Comparison of ENCODE assay signal across 27 mouse cellular contexts in genomic region chr13:49109665-49110064, GRCm38 (mm10). TPM values are rescaled to one million over a fixed set of nuclear protein-coding genes. Genes with fewer than 3 reads are reported as not detected.
"Had no signal": no experiment of that assay in that cellular context is flagged by ENCODE, and none has a peak within 500 bp of the region (broad histone marks: within the 10 kb centered on the region; RNA-seq: fewer than 3 reads in every experiment).

No protein-coding gene starts in this region.

- ATAC-seq: hindbrain, postnatal 0 days; intestine, embryonic 16.5 days had no signal

- H3K27ac ChIP-seq: heart, embryonic 10.5 days; heart, embryonic 13.5 days; heart, embryonic 15.5 days; hindbrain, embryonic 13.5 days; hindbrain, embryonic 15.5 days; hindbrain, postnatal 0 days; kidney, embryonic 15.5 days; kidney, postnatal 0 days; layer of hippocampus, adult 2 months; limb, embryonic 10.5 days; limb, embryonic 12.5 days; liver, embryonic 13.5 days; liver, embryonic 15.5 days had no signal

- H3K4me3 ChIP-seq: heart, embryonic 10.5 days; heart, embryonic 13.5 days; heart, embryonic 15.5 days; hindbrain, embryonic 13.5 days; hindbrain, embryonic 15.5 days; kidney, embryonic 15.5 days; layer of hippocampus, adult 2 months; limb, embryonic 10.5 days; limb, embryonic 12.5 days; liver, embryonic 13.5 days; liver, embryonic 15.5 days had no signal

- H3K9me3 ChIP-seq: heart, embryonic 13.5 days; heart, embryonic 15.5 days; hindbrain, embryonic 13.5 days; hindbrain, embryonic 15.5 days; limb, embryonic 10.5 days; limb, embryonic 12.5 days; liver, embryonic 13.5 days; liver, embryonic 15.5 days had no signal

- H3K27me3 ChIP-seq: heart, embryonic 15.5 days; hindbrain, embryonic 13.5 days; hindbrain, embryonic 15.5 days; kidney, embryonic 15.5 days; limb, embryonic 12.5 days; liver, embryonic 13.5 days; liver, embryonic 15.5 days had no signal

- DNase-seq: gastrocnemius, postnatal 14 days; gastrocnemius, postnatal 36 days; heart, postnatal 14 days; heart, postnatal 36 days; kidney, adult 11 months; kidney, adult 2 months; kidney, adult 9 months; kidney, postnatal 14 days; kidney, postnatal 4 days; layer of hippocampus, postnatal 36 days; liver; liver, embryonic 13.5 days had no signal

- H3K36me3 ChIP-seq: heart, embryonic 10.5 days; heart, embryonic 13.5 days; heart, embryonic 15.5 days; kidney, embryonic 15.5 days; limb, embryonic 10.5 days; limb, embryonic 12.5 days; liver, embryonic 13.5 days; liver, embryonic 15.5 days had no signal

- H3K4me1 ChIP-seq: heart, embryonic 10.5 days; heart, embryonic 13.5 days; heart, embryonic 15.5 days; hindbrain, embryonic 15.5 days; kidney, embryonic 15.5 days; limb, embryonic 10.5 days; liver, embryonic 13.5 days; liver, embryonic 15.5 days had no signal

- H3K4me2 ChIP-seq: heart, embryonic 13.5 days; heart, embryonic 15.5 days; hindbrain, embryonic 13.5 days; hindbrain, embryonic 15.5 days; kidney, embryonic 15.5 days; limb, embryonic 12.5 days; liver, embryonic 11.5 days; liver, embryonic 13.5 days; liver, embryonic 15.5 days had no signal

- H3K9ac ChIP-seq: heart, embryonic 13.5 days; heart, embryonic 15.5 days; hindbrain, embryonic 13.5 days; hindbrain, embryonic 15.5 days; kidney, embryonic 15.5 days; limb, embryonic 12.5 days; liver, embryonic 13.5 days; liver, embryonic 15.5 days had no signal

RNA-seq across cellular contexts. Expression of gene Wnk2, which starts 38.1 kb away (rescaled TPM):
- total RNA-seq: hematopoietic stem cell, adult 5-6 weeks had no signal
